Mouse (Mus musculus) effector memory CD4-positive, alpha-beta T cell, adult 7 months (primary cell): Measurements from ENCODE around the gene Fads3. TPM values are rescaled to one million over a fixed set of nuclear protein-coding genes. Genes with fewer than 3 reads are reported as not detected.

ENCODE experiments used
- polyA plus RNA-seq: library from polyadenylated mRNA; unstranded; fragments of 100-300 nt; shearing (Covaris generic); gene quantifications from one replicate; pipeline ENCODE4 v1.2.1, GENCODE M21; 2017

Gene Fads3
- polyA plus RNA-seq, result 0.33 TPM

DNA sequence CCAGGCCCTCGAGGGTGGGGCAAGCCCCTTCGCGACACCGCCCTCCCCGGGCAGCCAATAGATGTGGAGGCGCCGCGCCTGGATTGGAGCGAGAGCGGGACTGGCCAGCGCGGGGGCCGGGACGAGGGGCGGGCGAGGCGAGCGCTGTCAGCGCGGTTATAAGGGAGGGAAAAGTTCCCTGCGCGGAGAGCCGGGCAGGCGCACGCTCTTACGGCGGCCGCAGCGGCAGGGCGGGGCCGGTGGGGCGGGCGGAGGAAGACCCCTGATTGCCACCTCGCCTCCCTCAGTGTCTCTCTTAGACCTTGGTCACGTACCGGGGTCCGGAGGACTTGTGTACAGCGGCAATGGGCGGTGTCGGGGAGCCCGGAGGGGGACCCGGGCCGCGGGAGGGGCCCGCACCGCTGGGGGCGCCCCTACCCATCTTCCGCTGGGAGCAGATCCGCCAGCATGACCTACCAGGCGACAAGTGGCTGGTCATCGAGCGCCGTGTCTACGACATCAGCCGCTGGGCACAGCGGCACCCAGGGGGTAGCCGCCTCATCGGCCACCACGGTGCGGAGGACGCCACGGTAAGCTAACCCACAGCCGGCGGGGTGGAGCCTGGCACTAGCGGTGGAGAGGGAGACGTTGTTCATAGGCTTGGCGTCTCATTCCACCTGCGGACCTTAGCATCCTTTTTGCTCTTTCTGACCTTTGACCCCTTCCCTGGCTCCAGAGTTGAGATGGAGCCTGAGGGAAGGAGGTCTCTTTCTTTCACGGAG is at the start of gene Fads3:
Gene Fads3 (plus strand): TSS at position 182 of the 761 bp plus-strand sequence.

DNA sequence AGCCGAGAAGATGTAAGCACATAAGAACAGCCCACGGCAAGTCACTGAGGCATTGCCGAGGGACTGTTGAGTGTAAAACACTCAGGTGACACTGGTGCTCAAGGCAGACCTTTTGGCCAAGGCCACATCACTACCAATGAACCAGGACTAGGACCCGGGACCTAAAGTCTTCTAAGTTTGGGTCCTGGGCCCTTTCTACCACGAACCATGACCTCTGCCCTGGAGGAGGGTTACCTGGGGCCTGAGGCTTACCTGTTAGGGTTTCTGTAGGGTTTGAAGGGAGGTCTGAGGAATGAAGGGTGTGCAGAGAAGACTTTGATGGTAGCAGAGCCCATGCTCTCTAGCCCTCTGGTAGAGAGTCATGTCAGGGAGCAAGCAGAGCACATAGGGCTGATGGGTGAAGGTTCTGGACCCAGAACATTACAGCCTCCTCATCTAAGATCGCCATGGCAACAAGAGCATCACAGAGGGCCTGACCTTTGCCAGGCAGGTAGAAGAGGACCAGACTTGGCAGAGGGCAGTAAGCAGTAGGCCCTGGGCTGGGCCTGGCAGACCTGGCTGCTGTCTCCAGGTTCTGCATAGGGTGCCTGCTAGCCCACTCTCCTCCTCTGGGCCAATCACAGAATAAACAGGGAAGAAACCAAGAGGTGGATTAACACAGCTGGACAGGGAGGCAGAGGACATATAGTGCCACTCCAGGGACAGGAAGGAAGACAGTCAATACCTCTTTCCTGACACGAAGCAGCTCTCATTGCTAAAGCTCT is 40.0 kb upstream of the Fads3 start, which contains the start of the genes Best1 and Rab3il1:
Gene Best1 (minus strand): TSS at position 428 of the 764 bp plus-strand sequence.
Gene Rab3il1 (plus strand): TSS at position 464 of the 764 bp plus-strand sequence.

DNA sequence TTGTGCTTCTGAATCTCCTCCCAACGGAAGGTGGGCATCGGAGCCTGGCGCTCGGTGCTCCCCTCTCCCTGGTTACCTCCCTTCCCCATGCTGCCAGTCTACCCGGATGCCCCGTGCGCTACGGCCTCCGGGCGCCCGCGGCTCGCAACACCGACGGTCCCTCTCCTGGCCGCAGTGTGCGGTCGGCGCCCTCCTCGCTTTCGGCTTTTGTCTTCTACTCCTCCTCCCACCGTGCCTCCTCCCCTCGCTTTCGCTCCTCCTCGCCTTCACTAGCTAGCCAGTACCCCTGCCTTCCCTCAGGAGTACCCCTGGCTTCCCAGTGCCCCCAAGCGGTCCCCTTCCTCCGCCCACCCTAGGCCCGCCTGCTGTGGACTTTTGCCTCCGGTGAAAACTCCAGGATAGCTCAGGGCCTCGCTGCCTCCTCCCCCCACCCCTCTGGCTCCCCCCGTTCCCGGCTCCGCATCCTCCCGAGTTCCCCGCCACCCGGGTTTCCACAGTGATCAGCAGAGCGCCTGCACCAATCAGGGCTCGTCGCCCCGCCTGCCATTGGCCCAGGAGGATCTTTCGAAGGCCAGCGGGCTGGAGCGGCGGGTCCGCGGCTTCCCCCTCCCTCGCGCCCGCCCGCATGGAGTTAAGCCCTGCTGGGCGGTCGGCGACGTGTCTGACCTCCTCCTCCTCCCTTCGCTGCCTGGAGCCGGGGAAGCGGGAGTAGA is 60.1 kb downstream of the Fads3 start, which contains the start of gene Fads2:
Gene Fads2 (minus strand): TSS at position 406 of the 713 bp plus-strand sequence.

Other genes starting within 250 kb of the Fads3 start
- gene Scgb2a2, start 194.0 kb upstream of the Fads3 start, polyA plus RNA-seq, result not detected
- 42.4 TPM for gene Incenp, start 142.0 kb upstream of the Fads3 start, polyA plus RNA-seq
- gene Fth1, start 61.0 kb upstream of the Fads3 start, polyA plus RNA-seq, result 3,576 TPM
- gene Best1, start 39.9 kb upstream of the Fads3 start, polyA plus RNA-seq, result 0.55 TPM
- gene Rab3il1, start 39.9 kb upstream of the Fads3 start, polyA plus RNA-seq, result not detected
- gene Fads2, start 60.2 kb downstream of the Fads3 start, polyA plus RNA-seq, result 0.34 TPM
- 7.1 TPM for gene Fads1, start 141.3 kb downstream of the Fads3 start, polyA plus RNA-seq
- 204 TPM for gene Tmem258, start 162.4 kb downstream of the Fads3 start, polyA plus RNA-seq
- gene Fen1, start 162.6 kb downstream of the Fads3 start, polyA plus RNA-seq, result 20.3 TPM
- gene Myrf, start 199.2 kb downstream of the Fads3 start, polyA plus RNA-seq, result 0.15 TPM